Mouse (Mus musculus) brain, embryonic 14.5 days (tissue): ENCODE data around the gene Gstcd.

Experiments
- CTCF ChIP-seq: fragments of 200-500 bp; IDR thresholded peaks from 2 replicates; pipeline ENCODE4 v1.5.1; 2012; ENCODE audit warnings: inconsistent platforms, mild to moderate bottlenecking, moderate library complexity, borderline replicate concordance; ENCODE audit not compliant: insufficient read depth, insufficient read length; ENCODE audit errors: extremely low read depth
- POLR2A ChIP-seq: fragments of 200-500 bp; IDR thresholded peaks from 2 replicates; pipeline ENCODE4 v1.6.1; 2012; ENCODE audit warnings: mild to moderate bottlenecking, inconsistent platforms, borderline replicate concordance; ENCODE audit not compliant: poor library complexity, insufficient read depth, insufficient read length, severe bottlenecking; ENCODE audit errors: extremely low read depth

- no peak for TF ChIP-seq CTCF
- TF ChIP-seq POLR2A, result no peak
Observed at GRCm38 (mm10) chr3:133132611-133133010, 40.8 kb upstream of the Gstcd start.
